In genomic region chr7:96878511-96879276, GRCm38 (mm10) we compare ENCODE assay signal across 21 mouse cellular contexts.
A peak's percentile ranks its signal among the peaks of the same experiment; 100 is the strongest.
DNase-seq lines count a peak whose midpoint lies in the region; ATAC-seq lines count a peak whose summit lies in the region.
"Had no signal": no experiment of that assay in that cellular context is flagged by ENCODE, and none has a peak within 500 bp of the region (broad histone marks: within the 10 kb centered on the region; RNA-seq: fewer than 3 reads in every experiment).

No protein-coding gene starts in this region.

- no peaks in the 10 kb centered on the region for H3K27me3 ChIP-seq in lung, embryonic 16.5 days (ENCODE audit: control insufficient read depth, insufficient read depth, low read depth, low read length)
- no peaks in the 10 kb centered on the region for H3K27me3 ChIP-seq in splenic B cell, adult 2 months (ENCODE audit: control insufficient read depth, insufficient read depth, low read length, poor library complexity, severe bottlenecking)
- H3K27me3 ChIP-seq in midbrain, embryonic 13.5 days = no peaks in the 10 kb centered on the region
- H3K27me3 ChIP-seq: forebrain, embryonic 15.5 days; limb, embryonic 15.5 days; liver, embryonic 15.5 days; neural tube, embryonic 15.5 days had no signal

- no peak overlapping the region for H3K4me2 ChIP-seq in lung, embryonic 16.5 days (ENCODE audit: low read depth, low read length)
- H3K4me2 ChIP-seq in midbrain, embryonic 13.5 days (replicated peaks) = no peak overlapping the region
- H3K4me2 ChIP-seq: forebrain, embryonic 15.5 days; heart, embryonic 11.5 days; limb, embryonic 15.5 days; liver, embryonic 15.5 days; neural tube, embryonic 15.5 days had no signal

- no peak overlapping the region for H3K4me3 ChIP-seq in lung, embryonic 16.5 days (ENCODE audit: low read length)
- no peak overlapping the region for H3K4me3 ChIP-seq in midbrain, embryonic 13.5 days (replicated peaks)
- H3K4me3 ChIP-seq: erythroblast, embryonic 14.5 days; forebrain, embryonic 15.5 days; limb, embryonic 15.5 days; liver, embryonic 15.5 days; neural tube, embryonic 15.5 days had no signal

- DNase-seq in lung, postnatal 14 days = no peak
- peak; percentile 43 for DNase-seq in CD4-positive, CD25-positive, alpha-beta regulatory T cell, adult 2 months (ENCODE audit: low read depth, low spot score)
- DNase-seq in splenic B cell, adult 2 months (ENCODE audit: low read depth, low spot score) = peak; percentile 69
- no peak for DNase-seq in gastrocnemius, adult 8-10 months (ENCODE audit: low spot score in 2 of 2)
- DNase-seq: cerebellum, adult 18-20 months; gastrocnemius, postnatal 25 days; heart, postnatal 10 days; kidney, adult 8-10 months; kidney, postnatal 36 days; midbrain, embryonic 14.5 days; right cerebral cortex, postnatal 14 days; thymus, postnatal 36 days had no signal

- no peaks in the 10 kb centered on the region; the same call in 1 of the 2 replicates for H3K4me1 ChIP-seq in lung, embryonic 16.5 days (replicated peaks; ENCODE audit: control insufficient read depth, insufficient read depth, low read length)
- peaks cover 6% of the 10 kb centered on the region; the same call in 1 of the 2 replicates for H3K4me1 ChIP-seq in midbrain, embryonic 13.5 days (replicated peaks)
- H3K4me1 ChIP-seq: liver, embryonic 15.5 days had no signal

- peaks cover 8% of the 10 kb centered on the region; the same call in 1 of the 2 replicates for H3K36me3 ChIP-seq in lung, embryonic 16.5 days (ENCODE audit: control insufficient read depth, insufficient read depth, low read length)
- H3K36me3 ChIP-seq in splenic B cell, adult 2 months (ENCODE audit: control insufficient read depth, insufficient read depth, low read length, poor library complexity, severe bottlenecking) = no peaks in the 10 kb centered on the region
- peaks cover 9% of the 10 kb centered on the region for H3K36me3 ChIP-seq in midbrain, embryonic 13.5 days
- H3K36me3 ChIP-seq: liver, embryonic 15.5 days had no signal

- WGBS in lung, embryonic 16.5 days = 50% methylated on average over 7 of the region's 7 CpGs
- 88% methylated on average over 7 of the region's 7 CpGs for WGBS in midbrain, embryonic 13.5 days

- H3K9ac ChIP-seq in lung, embryonic 16.5 days (ENCODE audit: low read length) = no peak overlapping the region
- no peak overlapping the region for H3K9ac ChIP-seq in midbrain, embryonic 13.5 days (replicated peaks)
- H3K9ac ChIP-seq: forebrain, embryonic 15.5 days; limb, embryonic 15.5 days; liver, embryonic 15.5 days; neural tube, embryonic 15.5 days had no signal

- H3K9me3 ChIP-seq in lung, embryonic 16.5 days (ENCODE audit: control insufficient read depth, low read length) = no peaks in the 10 kb centered on the region
- no peaks in the 10 kb centered on the region for H3K9me3 ChIP-seq in midbrain, embryonic 13.5 days
- H3K9me3 ChIP-seq: forebrain, embryonic 15.5 days; limb, embryonic 15.5 days; liver, embryonic 15.5 days; neural tube, embryonic 15.5 days had no signal

- H3K27ac ChIP-seq in lung, embryonic 16.5 days (ENCODE audit: low read length) = peak overlapping the region; percentile 51
- no peak overlapping the region for H3K27ac ChIP-seq in midbrain, embryonic 13.5 days
- H3K27ac ChIP-seq: forebrain, embryonic 15.5 days; limb, embryonic 15.5 days; liver, embryonic 15.5 days; neural tube, embryonic 15.5 days had no signal

- peak; percentile 60 for ATAC-seq in lung, embryonic 16.5 days (ENCODE audit: low read depth)
- peak; percentile 36 for ATAC-seq in common myeloid progenitor, adult 5-6 weeks (replicated peaks; ENCODE audit: low read depth, poor library complexity, severe bottlenecking)
- ATAC-seq in midbrain, embryonic 13.5 days = no peak

Comparison
In these comparisons a context has a peak if more than half of its experiments do, and no peak if none do; other contexts are left out.
1. DNase-seq: peak in CD4-positive, CD25-positive, alpha-beta regulatory T cell, adult 2 months (single experiment) and splenic B cell, adult 2 months (single experiment); none in lung, postnatal 14 days (single experiment) and gastrocnemius, adult 8-10 months (0 of 2).